Mouse (Mus musculus): ENCODE results near the gene Ilk. TPM values are rescaled to one million over a fixed set of nuclear protein-coding genes. Genes with fewer than 3 reads are reported as not detected.

Ilk gene
- 378 and 390 TPM in 2 replicates for polyA plus RNA-seq (2015; fragmentation: Nextera tagmentation; extraction: Ambion mirVana)

- Histone ChIP-seq H3K4me1 (ENCODE audit: insufficient read depth, low read depth, low read length) (peaks cover 10% of the 10 kb centered on the region; the same call in 1 of the 2 replicates), H3K9me3 (ENCODE audit: low read length) (no peaks in the 10 kb centered on the region), H3K27ac (ENCODE audit: low read length) (peak within 1 kb of the TSS; percentile 97), H3K4me3 (ENCODE audit: low read depth, low read length) (peak within 1 kb of the TSS; percentile 88), H3K36me3 (ENCODE audit: insufficient read depth, low read length) (peaks cover 46% of the 10 kb centered on the region), H3K9ac (replicated peaks; ENCODE audit: low read depth) (peak within 1 kb of the TSS; percentile 97), H3K4me2 (replicated peaks; ENCODE audit: low read depth, low read length) (peak within 1 kb of the TSS; percentile 87), H3K27me3 (replicated peaks; ENCODE audit: insufficient read depth, low read length) (no peaks in the 10 kb centered on the region)
- under 1% methylated on average over 47 of the region's 62 CpGs for WGBS
- DNase-seq (ENCODE audit: low spot score) (peak; percentile 97), ATAC-seq (peak; percentile 96)
- TF ChIP-seq CTCF (IDR thresholded peaks at IDR 0.05) (no peak), EP300 (IDR thresholded peaks at IDR 0.05) (no peak)
Measured at GRCm38 (mm10) chr7:105736264-105736901, at the start of gene Ilk. Gene Ilk (plus strand): TSS chr7:105736592.

- H3K4me1 ChIP-seq (ENCODE audit: insufficient read depth, low read depth, low read length) = no peaks in the 10 kb centered on the region
- peak; percentile 10 for DNase-seq (ENCODE audit: low spot score)
- H3K4me3 ChIP-seq (ENCODE audit: low read depth, low read length) = no peak overlapping the region
- ATAC-seq = no peak
- H3K9me3 ChIP-seq (ENCODE audit: low read length) = no peaks in the 10 kb centered on the region
- no peak overlapping the region for H3K4me2 ChIP-seq (replicated peaks; ENCODE audit: low read depth, low read length)
- 56% methylated on average over 1 of the region's 1 CpGs for WGBS
- no peak overlapping the region for H3K9ac ChIP-seq (replicated peaks; ENCODE audit: low read depth)
- H3K27me3 ChIP-seq (replicated peaks; ENCODE audit: insufficient read depth, low read length) = no peaks in the 10 kb centered on the region
- TF ChIP-seq CTCF (IDR thresholded peaks at IDR 0.05) = no peak
- TF ChIP-seq EP300 (IDR thresholded peaks at IDR 0.05) = no peak
- no peaks in the 10 kb centered on the region for H3K36me3 ChIP-seq (ENCODE audit: insufficient read depth, low read length)
- no peak overlapping the region for H3K27ac ChIP-seq (ENCODE audit: low read length)
Measured at GRCm38 (mm10) chr7:105690875-105691274, 45.5 kb upstream of the Ilk start.

GRCm38 (mm10) chr7:105703184-105703583 lies 33.2 kb upstream of the Ilk start:
- ATAC-seq (no peak), DNase-seq (ENCODE audit: low spot score) (no peak)
- Histone ChIP-seq H3K9me3 (ENCODE audit: low read length) (no peaks in the 10 kb centered on the region), H3K9ac (replicated peaks; ENCODE audit: low read depth) (no peak overlapping the region), H3K27me3 (replicated peaks; ENCODE audit: insufficient read depth, low read length) (no peaks in the 10 kb centered on the region), H3K27ac (ENCODE audit: low read length) (no peak overlapping the region), H3K4me2 (replicated peaks; ENCODE audit: low read depth, low read length) (no peak overlapping the region), H3K4me3 (ENCODE audit: low read depth, low read length) (no peak overlapping the region), H3K4me1 (ENCODE audit: insufficient read depth, low read depth, low read length) (no peaks in the 10 kb centered on the region), H3K36me3 (ENCODE audit: insufficient read depth, low read length) (no peaks in the 10 kb centered on the region)
- 79% methylated on average over 16 of the region's 16 CpGs for WGBS
- TF ChIP-seq EP300 (IDR thresholded peaks at IDR 0.05) = no peak
- no peak for TF ChIP-seq CTCF (IDR thresholded peaks at IDR 0.05)

GRCm38 (mm10) chr7:105703816-105704215 lies 32.6 kb upstream of the Ilk start:
- no peak for TF ChIP-seq EP300 (IDR thresholded peaks at IDR 0.05)
- TF ChIP-seq CTCF (IDR thresholded peaks at IDR 0.05) = no peak
- no peak for ATAC-seq
- no peak overlapping the region for H3K27ac ChIP-seq (ENCODE audit: low read length)

GRCm38 (mm10) chr7:105708733-105709132 lies 27.7 kb upstream of the Ilk start:
- 86% methylated on average over 5 of the region's 5 CpGs for WGBS
- TF ChIP-seq EP300 (IDR thresholded peaks at IDR 0.05) (no peak), CTCF (IDR thresholded peaks at IDR 0.05) (no peak)
- no peaks in the 10 kb centered on the region for H3K36me3 ChIP-seq (ENCODE audit: insufficient read depth, low read length)

More at GRCm38 (mm10) chr7:105703816-105704215, 32.6 kb upstream of the Ilk start:
- Histone ChIP-seq H3K4me2 (replicated peaks; ENCODE audit: low read depth, low read length) (no peak overlapping the region), H3K9me3 (ENCODE audit: low read length) (no peaks in the 10 kb centered on the region), H3K36me3 (ENCODE audit: insufficient read depth, low read length) (no peaks in the 10 kb centered on the region), H3K4me1 (ENCODE audit: insufficient read depth, low read depth, low read length) (no peaks in the 10 kb centered on the region), H3K27me3 (replicated peaks; ENCODE audit: insufficient read depth, low read length) (no peaks in the 10 kb centered on the region), H3K4me3 (ENCODE audit: low read depth, low read length) (no peak overlapping the region), H3K9ac (replicated peaks; ENCODE audit: low read depth) (no peak overlapping the region)
- WGBS = 86% methylated on average over 4 of the region's 4 CpGs
- no peak for DNase-seq (ENCODE audit: low spot score)

GRCm38 (mm10) chr7:105715366-105715765 lies 21.0 kb upstream of the Ilk start:
- Histone ChIP-seq H3K4me3 (ENCODE audit: low read depth, low read length) (no peak overlapping the region), H3K27me3 (replicated peaks; ENCODE audit: insufficient read depth, low read length) (no peaks in the 10 kb centered on the region), H3K27ac (ENCODE audit: low read length) (no peak overlapping the region), H3K4me2 (replicated peaks; ENCODE audit: low read depth, low read length) (no peak overlapping the region), H3K4me1 (ENCODE audit: insufficient read depth, low read depth, low read length) (no peaks in the 10 kb centered on the region), H3K36me3 (ENCODE audit: insufficient read depth, low read length) (no peaks in the 10 kb centered on the region), H3K9ac (replicated peaks; ENCODE audit: low read depth) (no peak overlapping the region), H3K9me3 (ENCODE audit: low read length) (no peaks in the 10 kb centered on the region)
- ATAC-seq = no peak
- DNase-seq (ENCODE audit: low spot score) = no peak
- TF ChIP-seq EP300 (IDR thresholded peaks at IDR 0.05) (no peak), CTCF (IDR thresholded peaks at IDR 0.05) (peak; percentile 22; the same call in 1 of the 2 replicates)
- 56% methylated on average over 3 of the region's 3 CpGs for WGBS

More at GRCm38 (mm10) chr7:105708733-105709132, 27.7 kb upstream of the Ilk start:
- ATAC-seq (no peak), DNase-seq (ENCODE audit: low spot score) (no peak)
- H3K4me2 ChIP-seq (replicated peaks; ENCODE audit: low read depth, low read length) = no peak overlapping the region
- H3K4me1 ChIP-seq (ENCODE audit: insufficient read depth, low read depth, low read length) = no peaks in the 10 kb centered on the region
- no peak overlapping the region for H3K4me3 ChIP-seq (ENCODE audit: low read depth, low read length)
- H3K27ac ChIP-seq (ENCODE audit: low read length) = no peak overlapping the region
- no peaks in the 10 kb centered on the region for H3K9me3 ChIP-seq (ENCODE audit: low read length)
- no peak overlapping the region for H3K9ac ChIP-seq (replicated peaks; ENCODE audit: low read depth)
- no peaks in the 10 kb centered on the region for H3K27me3 ChIP-seq (replicated peaks; ENCODE audit: insufficient read depth, low read length)
